Mouse (Mus musculus) embryo, embryonic 10 days (tissue): ENCODE measurements around the gene Chgb.
A peak's percentile ranks its signal among the peaks of the same experiment; 100 is the strongest.

Experiments used
- DNase-seq: peaks from one replicate; pipeline ENCODE4 v3.0.0-alpha.2; 2015; ENCODE audit warnings: low spot score

Chgb gene

DNA sequence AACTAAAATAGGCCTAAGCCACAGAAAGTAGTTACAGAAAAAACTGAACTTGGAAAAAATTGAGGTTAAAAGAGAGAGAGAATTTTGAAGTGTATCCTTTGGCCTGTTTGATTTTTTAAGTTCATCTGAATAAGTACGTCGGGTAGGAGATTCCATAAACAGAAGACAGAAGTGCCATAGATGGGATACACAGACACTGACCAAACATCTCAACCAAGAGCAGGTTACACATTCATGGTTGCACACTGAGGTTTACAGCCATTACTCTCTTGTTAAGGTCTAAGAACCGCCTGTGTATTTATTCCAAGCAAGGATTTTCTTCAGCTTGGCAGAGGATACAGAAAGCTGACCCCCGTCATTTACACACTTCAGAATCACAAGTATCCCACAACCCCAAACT is at the start of gene Chgb:
Gene Chgb (plus strand): TSS at position 301 of the 400 bp plus-strand sequence.
- DNase-seq = no peak

DNA sequence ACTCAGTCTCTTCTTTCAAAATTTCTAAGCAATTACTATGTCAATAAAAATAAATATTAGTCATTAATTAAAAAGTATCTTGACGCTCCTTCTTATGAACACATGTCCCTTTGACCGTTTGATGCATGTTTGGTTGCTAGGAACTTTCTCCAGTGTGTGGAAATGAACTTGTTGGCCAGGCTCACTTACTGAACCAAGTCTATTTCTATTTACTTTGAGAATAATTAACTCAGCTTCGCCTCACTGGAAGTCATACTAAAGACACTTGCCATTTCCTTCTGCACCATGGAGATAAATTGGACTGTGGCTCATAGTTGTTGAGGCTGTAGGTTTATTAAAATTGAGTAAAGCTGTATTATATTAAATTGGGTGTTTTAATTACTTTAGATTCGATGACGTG is 48.1 kb upstream of the Chgb start:
- DNase-seq = no peak

DNA sequence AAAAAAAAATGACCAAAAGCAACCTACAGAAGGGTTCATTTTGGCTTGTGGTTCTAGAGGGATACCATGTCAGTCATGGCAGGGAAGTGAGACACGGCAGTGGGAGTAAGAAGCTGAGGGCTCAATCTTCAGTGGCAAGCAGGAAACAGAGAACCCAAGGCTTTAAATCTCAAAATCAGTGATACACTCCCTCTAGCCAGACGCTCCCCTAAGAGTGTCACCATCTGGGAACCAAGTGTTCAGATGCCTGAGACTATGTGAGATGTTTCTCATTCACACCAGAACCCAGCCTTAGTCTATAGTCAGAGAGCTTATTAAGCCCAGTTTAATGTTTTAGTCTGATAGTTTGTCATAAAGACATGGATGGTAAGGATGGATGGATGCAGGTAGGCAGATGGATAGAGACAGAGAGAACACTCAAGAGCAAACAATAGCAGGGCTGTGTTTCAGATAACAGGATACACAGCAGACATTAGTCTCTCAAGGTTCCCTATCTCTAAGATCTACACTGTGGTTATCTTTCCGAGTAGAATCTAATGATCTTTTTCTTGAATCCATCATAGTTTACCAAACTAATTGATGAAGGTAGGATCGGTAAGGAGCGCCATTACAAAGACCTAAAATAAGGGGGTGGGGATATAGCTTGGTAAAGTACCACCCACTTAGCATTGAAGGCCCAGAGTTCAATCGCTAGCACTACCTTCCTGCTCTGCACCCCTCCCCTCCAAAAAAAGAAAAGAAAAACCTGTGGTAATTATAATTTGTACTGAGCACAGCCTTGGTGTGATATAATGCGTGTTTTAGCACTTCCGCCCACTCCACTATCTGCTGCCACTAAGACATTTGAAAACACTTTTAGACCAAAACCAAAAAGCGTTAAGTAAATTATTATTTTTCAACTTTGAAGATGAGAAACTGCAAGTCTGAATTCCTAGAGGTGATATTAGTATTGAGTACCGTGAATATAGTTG is 47.2 kb upstream of the Chgb start:
- no peak for DNase-seq

DNA sequence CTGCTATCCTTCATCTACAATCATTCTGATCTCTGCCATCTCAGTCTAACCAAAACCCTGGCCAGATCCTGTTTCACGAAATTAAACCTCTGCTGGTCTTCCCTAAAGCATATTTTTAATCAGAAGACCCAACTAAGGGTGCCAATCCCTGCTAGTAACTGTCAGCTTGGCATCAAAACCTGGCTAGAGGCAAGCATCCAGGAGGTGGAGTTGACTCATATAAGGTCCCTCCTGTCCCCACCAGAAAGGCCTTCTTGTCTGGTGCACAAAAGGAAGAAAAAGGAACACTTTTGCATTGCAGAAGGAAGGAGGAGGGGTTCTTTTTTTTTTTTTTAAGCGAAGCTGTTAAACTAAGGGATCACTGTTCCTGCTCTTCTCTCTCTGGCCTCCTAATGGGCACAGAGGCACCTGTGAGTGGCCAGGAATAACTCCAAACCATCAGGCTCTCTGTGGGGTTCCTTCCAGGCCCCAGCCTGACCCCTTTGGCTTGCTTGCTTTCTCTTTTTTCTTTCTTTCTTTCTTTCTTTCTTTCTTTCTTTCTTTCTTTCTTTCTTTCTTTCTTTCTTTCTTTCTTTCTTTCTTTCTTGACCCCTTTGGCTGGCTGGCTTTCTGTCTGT is 42.2 kb upstream of the Chgb start:
- DNase-seq = no peak

DNA sequence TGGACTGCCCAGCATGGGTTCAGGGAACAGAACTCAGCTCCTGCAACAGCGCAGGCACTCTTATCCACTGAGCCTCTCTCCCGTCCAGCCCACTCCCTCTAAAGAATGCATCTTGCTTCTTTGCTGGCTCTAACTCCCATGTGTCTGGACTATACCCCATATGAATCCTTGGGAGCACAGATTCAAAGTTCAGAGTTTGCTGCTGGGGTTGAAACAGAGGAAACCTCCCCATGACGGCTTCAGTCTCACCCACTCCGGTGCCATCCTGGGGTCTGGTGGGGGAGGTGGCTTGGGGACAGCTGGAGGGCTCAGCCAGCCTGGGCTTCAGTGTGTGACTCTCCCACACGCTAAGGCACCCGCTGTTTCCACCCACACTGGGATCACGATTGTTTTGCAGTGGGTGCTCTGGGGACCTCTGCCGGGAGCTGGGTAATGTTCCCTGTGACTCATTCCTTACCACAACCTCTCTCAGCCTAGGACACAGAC is 39.2 kb upstream of the Chgb start:
- peak; percentile 28 for DNase-seq

DNA sequence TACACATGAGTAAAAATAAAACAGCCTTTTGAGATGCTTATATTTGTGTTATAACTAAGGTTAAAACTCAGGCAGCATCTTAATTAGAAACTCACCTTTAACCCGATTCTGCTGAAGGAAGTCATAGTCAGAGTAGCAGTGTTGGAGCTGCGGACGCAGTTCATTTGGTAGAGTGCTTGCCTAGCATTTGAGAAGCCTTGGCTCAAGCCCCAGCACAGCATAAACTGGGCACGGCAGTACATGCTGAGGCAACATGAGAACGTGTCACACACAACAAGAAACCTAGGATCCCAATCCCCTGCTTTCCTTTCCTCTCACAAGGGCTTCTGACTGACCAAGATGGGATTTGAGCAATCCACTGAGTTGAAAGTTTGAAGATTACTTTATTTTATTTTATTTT is 36.2 kb upstream of the Chgb start:
- no peak for DNase-seq

DNA sequence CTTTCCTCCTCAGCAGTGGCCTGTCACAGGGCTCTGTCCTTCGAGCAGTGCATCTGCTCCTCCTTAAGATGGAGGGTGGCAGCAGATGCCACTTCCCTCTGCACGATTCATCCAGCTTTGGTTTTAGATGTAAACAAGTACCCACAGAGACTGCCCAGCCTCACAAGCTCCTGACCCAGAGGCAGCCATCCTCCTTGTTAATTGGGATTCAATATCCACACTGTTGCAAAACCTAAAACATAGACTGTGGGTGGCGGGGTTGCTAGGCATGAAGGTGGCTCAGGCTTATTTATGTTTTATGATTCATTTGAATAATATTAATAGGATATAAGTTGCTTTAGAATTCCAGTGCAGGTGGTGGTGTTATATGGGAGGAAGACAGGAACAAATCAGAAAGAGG is 35.0 kb upstream of the Chgb start:
- no peak for DNase-seq

DNA sequence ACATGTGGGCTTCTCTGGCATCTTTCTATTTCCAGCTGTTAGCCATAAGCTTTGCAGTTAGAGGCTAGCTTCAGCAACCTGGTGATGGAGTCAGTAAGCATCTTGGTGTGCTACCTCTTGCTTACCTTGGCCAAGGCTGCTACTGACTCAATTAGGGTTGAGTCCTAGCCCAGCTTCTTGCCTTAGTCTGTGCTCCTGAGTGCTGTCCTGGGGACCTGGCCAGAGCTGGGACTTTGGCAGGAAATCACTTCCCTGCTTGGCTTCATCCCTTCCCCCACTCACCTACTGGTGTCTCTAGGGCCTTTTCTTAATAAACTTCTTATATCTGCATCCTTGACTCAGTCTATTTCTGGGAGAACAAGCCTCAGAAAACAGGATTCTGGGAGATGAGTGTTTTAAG is 30.4 kb upstream of the Chgb start:
- no peak for DNase-seq

DNA sequence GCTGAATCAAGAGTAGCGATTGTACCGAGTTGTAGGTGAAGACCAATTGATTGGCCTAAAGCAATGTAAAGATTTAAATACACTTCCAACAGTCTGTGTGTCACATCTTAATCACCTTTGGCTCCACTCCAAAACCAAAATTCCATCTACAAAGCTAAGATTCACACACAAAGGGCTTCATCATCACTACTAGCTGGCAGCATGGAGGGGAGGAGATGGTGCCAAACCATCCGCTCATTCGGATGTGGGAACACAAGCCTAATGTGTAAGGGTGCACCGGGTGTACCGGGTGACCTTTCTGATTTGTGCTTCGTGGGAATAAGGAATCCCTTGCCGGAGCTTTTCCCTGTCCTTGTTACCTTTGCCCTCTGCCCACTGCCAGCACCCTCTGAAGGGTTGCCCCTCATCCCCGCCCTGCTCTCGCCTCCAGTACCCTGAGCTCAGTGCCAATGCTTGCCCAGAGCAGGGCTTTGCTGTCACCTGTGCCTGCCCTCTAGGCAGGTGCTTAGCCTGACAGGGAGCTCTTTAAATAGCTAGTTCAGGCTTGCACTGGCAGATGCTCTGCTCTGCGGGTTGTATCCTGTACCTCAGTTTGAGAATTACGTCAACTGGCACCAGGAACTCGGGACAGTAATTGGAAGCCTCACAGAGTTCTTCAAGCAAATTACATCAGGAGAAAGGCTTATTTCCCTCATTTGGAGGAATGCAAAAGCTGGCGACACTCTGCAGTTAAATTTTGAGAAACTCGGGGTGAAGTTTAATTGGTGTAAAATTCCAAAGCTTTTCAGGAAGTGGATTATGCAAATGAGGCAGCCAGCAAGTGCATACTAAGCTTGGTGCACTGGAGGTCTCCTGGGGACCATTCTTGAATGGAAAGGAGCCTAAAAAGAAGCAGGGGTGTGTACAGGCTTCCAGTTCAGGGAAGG is 29.7 kb upstream of the Chgb start:
- DNase-seq = no peak

DNA sequence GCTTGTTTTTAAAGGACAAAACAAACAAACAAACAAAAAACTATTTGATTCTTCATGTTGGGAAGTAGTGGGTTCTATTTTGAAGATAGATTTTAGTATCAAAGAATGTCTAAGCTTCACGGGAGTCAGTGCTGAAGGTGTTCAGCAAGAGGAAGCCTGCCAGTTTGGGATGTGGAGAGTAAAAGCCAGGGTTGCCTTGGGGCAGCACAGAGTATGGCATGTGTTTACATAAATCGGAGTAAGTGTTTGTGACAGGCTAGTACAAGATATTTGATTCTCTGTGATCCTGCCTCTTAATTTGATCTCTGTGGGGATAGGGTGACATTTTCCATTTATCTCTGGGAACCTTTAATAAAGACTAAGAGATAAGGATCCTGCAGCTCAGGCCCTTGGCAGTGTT is 28.7 kb upstream of the Chgb start:
- no peak for DNase-seq

DNA sequence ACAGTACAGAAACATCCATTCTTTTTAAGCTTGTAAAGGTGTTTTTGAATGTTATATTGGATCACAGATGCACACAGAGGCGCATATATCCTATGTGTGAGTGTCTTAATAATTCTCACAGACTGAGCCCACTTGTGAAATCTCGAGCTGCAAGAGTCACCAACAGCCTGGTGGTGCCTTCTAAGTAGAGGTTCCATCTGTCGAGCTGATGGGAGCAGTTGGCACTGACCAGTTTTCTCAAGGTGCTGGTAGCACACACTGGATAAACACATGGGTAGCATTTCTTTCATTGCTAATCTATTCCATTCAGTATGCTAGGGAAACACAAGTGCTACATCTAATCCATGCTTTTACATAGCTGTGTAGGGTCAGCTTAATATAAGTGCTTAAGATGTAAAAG is 27.9 kb upstream of the Chgb start:
- DNase-seq = no peak

DNA sequence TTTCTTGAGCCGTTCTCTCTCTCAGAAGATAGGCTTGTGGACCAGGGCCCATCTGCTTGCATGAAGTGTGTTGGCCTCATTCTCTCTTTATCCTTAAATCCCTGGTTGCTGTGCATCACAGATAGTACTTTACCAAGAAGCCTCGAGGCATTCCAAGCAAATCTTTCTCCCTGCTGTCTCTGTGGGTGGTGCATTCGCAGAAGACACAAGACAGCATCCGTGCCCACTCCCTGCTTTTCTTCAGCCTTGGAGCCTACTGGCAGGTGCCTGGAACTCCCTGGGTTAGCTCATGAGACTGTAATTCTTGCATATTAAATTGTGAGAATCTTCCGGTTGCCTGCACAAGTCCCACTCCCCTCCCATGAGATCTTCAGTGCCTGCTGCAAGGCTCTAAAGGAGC is 23.2 kb upstream of the Chgb start:
- DNase-seq = no peak

DNA sequence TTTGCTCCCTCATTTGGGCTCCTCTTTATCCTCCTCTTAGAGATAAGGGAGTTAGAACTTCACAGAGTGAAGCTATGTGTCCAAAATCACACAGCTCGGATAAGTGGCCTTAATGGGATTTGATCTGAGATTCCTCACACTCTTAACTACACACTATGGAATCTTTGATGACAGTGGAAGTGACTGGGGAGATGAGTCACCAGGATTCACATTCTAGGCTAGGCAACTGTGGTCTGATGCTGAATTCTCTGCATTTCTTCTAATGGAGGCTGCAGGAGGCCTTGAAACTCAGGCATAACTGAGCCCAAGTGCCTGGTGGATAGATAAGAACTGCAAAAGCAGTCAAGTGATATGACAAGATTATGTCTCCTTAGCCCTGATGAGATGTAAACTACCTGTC is 10.3 kb upstream of the Chgb start:
- DNase-seq = no peak

DNA sequence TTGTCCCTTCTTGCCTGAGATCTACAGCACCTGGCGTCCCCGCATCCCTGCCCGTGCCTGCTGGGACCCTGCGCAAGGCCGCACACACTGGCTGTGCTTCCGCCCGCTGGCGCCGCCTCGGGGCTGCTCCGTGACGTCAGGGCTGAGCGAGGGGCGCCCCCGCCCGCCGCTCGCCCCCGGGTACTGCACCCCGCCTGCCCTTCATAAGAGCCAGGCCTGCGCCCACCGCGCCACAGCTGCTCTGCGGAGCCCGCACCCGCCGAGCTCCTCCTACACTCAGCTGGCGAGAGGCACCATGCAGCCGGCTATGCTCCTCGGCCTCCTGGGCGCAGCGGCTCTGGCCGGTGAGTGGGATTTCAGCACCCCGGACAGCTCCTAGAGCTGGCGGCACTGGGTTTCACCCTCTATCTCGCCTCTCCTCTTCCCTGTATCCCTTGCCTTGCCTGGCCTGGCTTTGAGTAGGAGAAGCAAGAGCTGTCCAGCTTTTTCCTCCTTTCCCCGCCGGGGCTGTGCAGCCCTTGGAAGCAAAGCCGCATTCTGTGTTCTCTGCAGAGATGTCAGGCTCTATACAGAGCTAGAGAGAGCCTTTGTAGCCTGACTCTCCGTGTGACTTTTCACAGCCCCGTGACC is 476 bp downstream of the Chgb start:
- DNase-seq = peak; percentile 92

DNA sequence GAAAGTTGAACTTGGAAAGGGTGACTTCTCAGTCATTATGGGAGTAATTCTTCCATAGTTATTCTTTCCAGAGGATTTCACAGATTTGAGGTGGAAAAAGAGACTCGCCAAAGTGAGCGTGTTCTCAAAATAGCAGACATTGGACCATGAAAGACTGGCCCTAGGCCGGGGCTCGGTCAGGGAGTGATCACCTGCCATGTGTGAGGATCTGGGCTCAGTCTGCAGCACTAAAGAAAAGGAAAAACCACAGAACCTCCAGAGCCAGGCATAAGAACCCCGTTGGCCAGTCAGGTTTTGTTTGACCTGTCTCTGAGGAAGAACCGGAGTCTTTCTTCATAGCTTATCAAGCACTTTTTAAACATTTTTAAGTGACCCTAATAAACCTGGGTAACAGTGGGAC is 3.0 kb downstream of the Chgb start:
- no peak for DNase-seq

DNA sequence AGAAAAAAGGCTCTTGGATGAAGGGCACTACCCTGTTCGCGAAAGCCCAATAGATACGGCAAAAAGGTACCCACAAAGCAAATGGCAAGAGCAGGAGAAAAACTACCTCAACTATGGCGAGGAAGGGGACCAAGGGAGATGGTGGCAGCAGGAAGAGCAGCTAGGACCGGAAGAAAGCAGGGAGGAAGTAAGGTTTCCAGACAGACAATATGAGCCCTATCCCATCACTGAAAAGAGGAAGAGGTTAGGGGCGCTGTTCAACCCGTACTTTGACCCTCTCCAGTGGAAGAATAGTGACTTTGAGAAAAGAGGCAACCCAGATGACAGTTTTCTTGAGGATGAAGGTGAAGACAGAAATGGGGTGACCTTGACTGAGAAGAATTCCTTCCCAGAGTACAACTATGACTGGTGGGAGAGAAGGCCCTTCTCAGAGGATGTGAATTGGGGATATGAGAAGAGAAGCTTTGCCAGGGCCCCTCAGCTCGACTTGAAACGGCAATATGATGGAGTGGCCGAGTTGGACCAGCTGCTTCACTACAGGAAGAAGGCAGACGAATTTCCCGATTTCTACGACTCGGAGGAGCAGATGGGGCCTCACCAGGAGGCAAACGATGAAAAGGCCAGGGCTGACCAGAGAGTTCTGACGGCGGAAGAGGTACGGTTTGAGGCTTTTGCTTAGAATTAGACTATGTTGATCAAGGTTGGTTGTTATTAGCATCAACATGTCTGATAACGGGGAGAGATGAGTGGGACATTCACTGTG is 12.5 kb downstream of the Chgb start:
- no peak for DNase-seq

DNA sequence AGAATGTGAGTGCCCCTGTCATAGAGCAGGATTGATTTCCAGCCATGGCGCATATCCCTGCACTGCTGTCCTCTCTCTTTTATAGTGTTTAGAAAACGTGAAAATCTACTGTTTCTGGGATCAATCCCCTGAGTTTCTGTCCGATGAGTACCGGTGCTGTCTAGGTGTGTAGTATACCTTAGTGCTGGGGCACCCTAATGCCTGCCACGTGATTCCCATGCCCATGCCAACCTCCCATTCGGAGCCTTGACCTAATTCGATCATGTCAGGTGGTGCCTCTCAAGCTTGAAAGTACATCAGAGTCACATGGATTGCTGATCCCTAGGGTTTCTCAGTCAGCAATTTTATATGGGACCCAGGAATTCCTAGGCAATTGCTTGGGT is 13.1 kb downstream of the Chgb start:
- DNase-seq = no peak

DNA sequence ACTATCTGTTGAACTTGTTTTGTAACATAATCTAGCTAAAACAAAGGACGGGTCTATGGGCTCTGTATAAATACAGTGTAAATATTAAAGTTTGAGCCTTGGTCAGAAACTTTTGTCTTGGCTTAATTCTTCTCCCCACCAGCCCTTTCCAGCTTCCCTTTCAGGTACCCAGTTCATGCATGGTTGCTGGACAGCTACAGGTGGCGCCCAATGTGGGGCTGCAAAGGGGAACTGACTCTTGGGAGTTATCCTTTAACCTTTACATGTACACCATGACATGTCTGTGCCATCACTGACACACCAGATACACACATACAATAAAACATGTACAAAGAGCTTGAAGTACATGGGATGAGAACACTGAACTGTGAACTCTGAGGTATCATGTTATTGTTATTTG is 21.9 kb downstream of the Chgb start:
- no peak for DNase-seq

DNA sequence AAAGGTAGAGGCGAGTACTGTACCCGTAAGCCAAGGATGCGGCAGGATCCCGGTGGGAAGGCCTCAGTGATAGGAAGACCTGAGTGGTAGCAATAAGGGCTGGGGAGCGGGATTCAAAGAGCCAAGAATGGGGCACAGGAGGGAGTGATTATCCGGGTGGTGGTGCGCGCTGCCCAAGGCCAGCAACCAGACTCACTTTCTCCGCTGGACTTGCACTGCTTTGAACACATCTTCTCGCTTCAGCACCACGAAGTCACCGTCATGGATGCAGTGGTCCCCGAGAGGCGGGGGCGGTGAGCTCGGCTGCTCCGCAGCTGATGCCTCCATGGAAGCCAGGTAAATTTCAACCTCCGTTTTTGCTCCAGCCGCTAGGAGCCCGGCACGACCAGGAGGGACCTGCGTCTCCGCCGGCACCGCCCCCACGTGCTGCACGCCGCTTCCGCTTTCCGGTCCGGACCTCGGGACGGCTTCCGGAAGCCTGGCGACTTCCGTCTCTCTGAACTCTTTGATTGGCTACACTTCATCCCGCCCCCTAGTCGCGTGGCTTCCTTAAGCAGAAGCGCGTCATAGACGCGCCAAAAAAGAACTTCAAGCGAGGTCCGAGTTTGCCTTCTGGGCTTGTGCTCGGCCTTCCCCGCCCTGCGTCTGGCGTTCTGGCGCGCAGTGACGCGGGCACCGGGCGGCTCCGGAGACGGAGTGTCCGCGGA is 34.7 kb downstream of the Chgb start, which contains the start of the genes Trmt6 and Mcm8:
Gene Trmt6 (minus strand): TSS at position 448 of the 707 bp plus-strand sequence.
Gene Mcm8 (plus strand): TSS at position 534 of the 707 bp plus-strand sequence.
- peak; percentile 98 for DNase-seq

DNA sequence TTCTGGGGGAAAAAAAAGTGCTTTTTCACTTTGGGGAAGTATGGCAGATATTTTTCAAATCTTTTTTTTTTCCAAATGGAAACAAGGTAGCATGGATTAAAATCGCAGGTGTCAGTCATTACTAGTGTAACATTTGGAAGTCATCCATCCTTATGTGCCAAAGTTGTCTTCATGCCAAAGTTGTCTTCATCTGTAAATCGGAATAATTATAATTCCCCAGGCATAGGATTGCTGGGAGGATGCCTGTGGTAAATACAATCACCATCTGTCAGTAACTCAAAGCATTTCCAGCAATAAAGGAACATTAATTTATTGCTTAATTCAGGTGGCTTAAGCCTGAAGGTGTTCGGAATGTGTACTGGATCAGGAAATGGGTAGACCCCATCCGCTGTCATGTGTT is 60.0 kb downstream of the Chgb start:
- DNase-seq = no peak
